Mouse (Mus musculus): ENCODE results near the gene Mars2.

Gene Mars2

DNA sequence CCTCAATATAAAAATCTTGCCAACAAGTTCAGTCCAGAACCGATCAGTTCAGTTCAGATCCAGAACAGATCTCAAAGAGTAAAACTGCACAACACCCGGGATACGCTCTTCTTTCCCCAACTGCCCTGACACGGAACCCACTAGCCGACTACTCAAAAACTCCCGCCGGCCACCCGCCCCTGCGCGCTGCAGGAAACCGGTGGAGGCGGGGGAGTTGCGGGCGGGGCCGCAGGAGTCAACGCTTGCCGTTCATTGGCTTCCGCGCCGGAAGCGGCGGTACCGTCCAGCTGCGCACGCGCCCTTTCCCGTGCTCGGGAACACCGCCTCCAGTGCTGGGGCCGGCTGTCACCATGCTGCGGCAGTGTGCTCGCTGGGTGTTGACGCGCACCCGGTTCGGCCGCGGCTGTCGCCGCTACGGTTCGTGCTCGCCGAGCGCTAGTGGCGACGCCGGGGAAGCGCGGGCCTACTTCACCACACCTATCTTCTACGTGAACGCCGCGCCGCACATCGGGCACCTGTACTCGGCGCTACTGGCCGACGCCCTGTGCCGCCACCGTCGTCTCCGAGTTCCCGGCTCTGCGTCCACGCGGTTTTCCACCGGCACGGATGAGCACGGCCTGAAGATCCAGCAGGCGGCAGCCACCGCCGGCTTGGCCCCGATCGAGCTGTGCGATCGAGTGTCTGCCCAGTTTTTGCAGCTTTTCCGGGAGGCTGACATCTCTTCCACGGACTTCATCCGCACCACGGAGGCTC, at the start of gene Mars2:
TSS of gene Mars2 (plus strand) at position 288 of the 753 bp plus-strand sequence.
- DNase-seq (ENCODE audit: low spot score in 2 of 2) = peak; percentile 98

DNA sequence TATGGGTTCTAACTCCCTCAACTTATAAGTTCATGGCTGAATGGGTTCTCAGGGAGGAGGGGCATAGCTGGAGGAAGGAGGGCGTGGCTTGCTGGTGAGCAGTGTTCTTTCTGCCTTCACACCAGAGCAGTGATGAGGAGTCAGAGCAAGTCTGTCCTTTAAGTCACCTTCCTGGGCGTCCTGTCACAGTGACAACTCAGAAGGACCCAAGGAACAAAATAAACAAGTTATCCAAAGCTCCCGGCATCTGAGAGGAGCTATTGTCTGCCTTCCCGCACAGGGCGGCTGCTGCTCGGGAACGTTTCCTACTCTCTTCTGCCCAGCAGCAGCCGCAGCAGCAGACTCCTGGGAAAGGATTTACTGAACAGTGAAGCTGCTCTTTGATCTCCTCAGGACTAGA, 45.0 kb upstream of the Mars2 start:
- DNase-seq (ENCODE audit: low spot score in 2 of 2) = no peak

DNA sequence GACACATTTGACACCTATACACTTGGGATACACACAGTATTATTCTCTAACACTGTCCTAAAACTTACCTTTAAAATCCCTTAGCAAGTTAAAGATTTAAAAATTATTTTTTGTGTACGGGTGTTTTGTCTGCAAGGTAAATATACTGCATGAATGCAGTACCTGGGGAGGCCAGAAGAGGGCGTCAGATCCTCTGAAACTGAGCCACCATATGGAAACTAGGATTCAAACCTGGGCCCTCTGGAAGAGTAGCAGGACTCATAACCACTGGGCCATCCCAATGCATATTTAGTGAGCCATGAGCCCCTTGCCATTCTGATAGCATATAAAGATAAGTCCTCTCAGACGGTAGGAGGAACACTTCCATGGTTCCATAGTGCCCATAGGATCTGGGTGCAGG, 44.2 kb upstream of the Mars2 start:
- no peak for DNase-seq (ENCODE audit: low spot score in 2 of 2)

- DNase-seq (ENCODE audit: low spot score in 2 of 2) = peak; percentile 52 to 56
These were observed 43.7 kb upstream of the Mars2 start for GRCm38 (mm10) chr1:55193316-55193715.

GRCm38 (mm10) chr1:55194064-55194915, 42.7 kb upstream of the Mars2 start:
- peak; percentile 32 to 39 for DNase-seq (ENCODE audit: low spot score in 2 of 2)

- DNase-seq (ENCODE audit: low spot score in 2 of 2) = no peak
These were observed 42.0 kb upstream of the Mars2 start for GRCm38 (mm10) chr1:55195021-55195420.

- no peak for DNase-seq (ENCODE audit: low spot score in 2 of 2)
These were observed 40.5 kb upstream of the Mars2 start for GRCm38 (mm10) chr1:55196327-55197003.

GRCm38 (mm10) chr1:55198719-55199118, 38.3 kb upstream of the Mars2 start:
- DNase-seq (ENCODE audit: low spot score in 2 of 2) = no peak

DNA sequence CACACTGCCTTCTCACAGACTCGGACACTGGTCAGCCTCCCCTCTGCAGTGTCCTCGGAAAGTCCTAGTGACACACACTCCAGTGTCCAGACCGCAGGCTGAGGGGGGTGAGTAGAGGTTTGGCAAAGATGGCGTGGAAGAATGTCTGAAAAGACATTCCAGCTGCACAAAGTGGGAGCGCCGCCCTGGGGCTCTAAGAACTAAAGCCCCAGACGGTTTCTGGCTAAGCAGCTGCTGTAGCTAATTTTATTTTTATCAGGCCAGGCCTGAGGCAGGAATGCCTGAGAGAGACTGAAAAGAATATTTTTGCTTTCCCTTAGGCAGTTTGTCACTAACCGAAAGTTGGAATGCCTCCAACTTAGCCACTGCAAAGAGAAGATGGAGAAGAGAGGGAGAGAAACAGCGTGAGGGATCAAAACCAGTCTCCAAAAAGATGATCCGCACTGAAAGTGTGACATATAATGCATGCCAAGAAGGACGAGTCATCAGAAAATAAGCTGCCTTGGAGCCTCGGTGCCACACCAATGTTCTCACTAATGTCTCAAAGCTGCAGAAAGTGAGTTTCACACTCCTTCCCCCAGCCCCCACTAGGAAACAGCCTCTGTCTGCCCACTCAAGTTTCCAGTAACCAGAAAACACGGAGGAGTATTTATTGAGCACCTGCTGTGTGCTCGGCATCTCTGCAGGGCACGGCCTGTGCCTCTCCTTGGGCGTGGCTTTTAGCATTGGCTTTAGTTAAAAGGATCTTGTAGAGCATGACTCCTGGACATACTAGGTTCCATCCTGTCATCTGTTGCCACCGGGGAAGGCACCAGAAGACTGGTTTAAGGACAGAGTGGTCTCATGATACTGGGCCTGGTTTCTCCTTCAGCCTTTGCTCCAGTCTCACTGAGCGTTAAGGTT, 34.9 kb upstream of the Mars2 start:
- DNase-seq (ENCODE audit: low spot score in 2 of 2) = peak; percentile 57 to 74

- peak in 1 of 2 experiments; percentile 34 for DNase-seq (ENCODE audit: low spot score in 2 of 2)
These were observed 31.1 kb upstream of the Mars2 start for GRCm38 (mm10) chr1:55205808-55206327.

DNA sequence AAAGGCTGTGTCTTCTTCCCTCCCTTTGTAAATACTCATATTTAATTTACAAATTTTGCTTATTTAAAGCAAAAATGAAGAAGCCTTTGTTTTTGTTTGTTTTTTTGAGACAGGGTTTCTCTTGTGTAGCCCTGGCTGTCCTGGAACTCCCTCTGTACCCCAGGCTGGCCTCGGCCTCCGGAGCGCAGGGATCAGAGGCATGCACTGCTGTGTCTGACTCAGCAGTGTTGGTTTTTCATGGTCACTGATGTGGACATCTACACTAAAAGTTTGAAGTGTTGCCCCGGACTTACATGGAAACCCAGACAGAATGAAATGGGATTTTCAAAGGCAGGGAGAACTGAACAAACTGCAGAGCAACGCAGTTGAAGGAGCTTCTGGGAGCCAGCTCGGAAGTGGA, 29.4 kb upstream of the Mars2 start:
- peak in 1 of 2 experiments; percentile 10 for DNase-seq (ENCODE audit: low spot score in 2 of 2)

- peak in 1 of 2 experiments; percentile 5 for DNase-seq (ENCODE audit: low spot score in 2 of 2)
These were observed 28.4 kb upstream of the Mars2 start for GRCm38 (mm10) chr1:55208500-55209140.

DNA sequence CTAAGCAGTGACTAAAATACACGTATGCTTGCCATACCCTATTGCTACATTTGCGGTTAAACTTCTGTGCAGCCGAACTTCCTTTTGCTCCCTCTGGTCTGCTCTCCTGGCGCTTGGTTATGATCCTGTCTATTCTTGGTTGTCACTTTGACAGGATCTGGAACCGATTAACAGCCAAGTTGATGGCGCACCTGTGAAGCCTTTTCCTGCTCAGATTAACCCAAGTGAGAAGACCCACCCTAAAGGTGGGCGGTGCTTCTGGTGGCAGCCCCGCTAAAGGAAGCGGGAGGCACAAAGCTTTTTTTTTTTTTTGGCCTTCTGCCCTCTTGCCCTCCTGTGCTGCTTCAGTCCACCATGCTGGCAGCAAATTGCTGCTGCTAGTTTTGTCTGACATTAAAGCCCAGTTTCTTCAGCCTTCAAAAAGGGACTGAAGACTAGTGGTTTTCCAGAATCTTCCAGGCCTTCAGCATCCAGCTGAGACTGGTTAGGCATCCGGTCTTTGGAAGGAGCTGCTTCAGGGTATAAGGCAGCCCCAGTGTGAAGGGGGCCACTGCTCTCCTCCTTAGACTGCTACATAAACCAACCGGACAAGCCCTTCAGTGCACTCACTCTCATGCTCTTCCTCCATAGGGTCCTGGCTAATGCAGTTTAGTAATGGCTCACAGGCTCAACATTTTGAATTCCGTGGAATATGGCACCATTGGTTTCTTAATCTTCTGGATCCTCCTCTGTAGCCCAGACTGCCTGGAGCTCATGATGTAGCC, 26.6 kb upstream of the Mars2 start:
- DNase-seq (ENCODE audit: low spot score in 2 of 2) = peak in 1 of 2 experiments; percentile 18

DNA sequence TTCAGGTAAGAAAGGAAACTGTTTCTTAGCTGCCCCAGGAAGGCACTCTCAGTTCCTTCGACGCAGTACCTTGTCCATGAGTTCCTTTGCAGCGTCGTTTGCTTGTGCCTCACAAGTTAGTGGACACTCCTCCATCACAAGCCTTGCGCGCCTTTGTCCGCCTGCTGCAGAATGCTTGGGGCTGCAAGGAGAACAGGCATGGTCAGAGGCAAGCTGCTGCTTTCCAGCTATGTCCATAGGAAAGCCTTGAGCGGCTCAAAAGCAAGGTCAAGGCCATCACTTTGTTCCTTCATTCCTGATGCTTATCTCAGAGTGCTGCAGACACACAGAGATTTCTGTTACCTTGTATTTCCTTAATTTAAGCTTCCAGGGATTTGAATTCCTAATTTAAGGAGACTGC, 25.9 kb upstream of the Mars2 start:
- DNase-seq (ENCODE audit: low spot score in 2 of 2) = peak in 1 of 2 experiments; percentile 6

DNA sequence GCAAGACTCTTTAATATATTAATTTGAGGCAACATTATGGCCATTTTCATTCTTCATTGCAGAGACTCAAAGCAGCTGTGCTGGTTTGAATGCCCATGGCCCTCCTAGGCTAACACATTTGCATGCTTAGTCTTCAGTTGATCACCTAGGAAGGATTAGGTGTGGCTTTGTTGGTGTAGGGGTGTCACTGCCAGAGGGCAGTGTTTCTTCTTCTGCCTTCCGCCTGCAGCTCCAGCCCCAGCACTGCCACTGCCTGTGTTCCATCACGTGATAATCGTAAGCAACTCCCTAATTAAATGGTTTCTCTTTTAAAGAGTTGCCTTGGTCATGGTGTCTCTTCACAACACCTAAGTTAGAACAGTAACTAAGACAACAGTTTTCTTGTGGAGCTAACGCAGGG, 24.2 kb upstream of the Mars2 start:
- no peak for DNase-seq (ENCODE audit: low spot score in 2 of 2)

- DNase-seq (ENCODE audit: low spot score in 2 of 2) = no peak
These were observed 23.5 kb upstream of the Mars2 start for GRCm38 (mm10) chr1:55213475-55213874.

DNA sequence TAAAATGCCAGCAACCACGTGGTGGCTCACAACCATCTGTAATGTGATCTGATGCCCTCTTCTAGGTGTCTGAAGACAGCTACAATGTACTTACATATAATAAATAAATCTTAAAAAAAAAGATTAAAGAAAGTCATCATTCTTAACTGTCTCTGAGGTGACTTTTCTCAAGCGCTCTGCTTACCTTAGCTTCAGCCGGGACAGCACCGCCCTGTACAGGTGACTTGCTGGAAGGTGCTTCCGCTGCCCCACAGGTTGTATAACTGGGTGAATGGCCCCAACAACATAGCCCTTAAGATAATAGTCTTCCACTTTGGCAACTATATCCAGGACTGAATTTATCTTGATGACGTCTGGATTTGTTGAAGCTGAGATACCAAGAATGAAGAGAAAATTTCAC, 23.0 kb upstream of the Mars2 start:
- DNase-seq (ENCODE audit: low spot score in 2 of 2) = peak in 1 of 2 experiments; percentile 2

DNA sequence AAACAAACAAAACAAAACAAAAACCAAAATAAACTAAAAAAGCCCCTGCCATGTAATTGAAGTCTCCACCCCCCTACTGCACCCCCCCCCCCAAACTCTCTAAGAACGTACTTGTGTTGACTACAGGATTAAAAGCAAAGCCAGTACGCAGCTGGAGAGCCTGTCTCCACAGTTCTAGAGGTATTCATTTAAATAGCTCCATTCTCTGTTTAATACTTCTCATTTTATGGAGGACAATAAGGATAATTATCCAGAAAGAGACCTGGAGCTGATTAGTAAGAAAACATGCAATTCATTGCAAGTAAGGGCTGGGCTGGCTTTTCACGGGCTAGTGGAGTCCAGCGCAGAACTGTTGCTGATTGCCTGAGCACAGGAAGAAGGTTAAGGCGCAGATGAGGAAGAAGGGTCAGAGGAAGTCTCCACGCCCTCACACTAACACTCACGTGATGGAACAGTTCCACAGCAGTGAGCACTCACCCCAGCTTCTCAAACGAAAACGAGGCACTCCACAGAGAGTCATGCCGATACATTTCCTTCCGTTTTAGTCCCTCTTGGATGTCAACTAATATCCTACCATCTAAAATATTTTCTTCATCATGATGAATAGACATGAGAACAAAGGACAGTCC, 21.7 kb upstream of the Mars2 start:
- no peak for DNase-seq (ENCODE audit: low spot score in 2 of 2)

DNA sequence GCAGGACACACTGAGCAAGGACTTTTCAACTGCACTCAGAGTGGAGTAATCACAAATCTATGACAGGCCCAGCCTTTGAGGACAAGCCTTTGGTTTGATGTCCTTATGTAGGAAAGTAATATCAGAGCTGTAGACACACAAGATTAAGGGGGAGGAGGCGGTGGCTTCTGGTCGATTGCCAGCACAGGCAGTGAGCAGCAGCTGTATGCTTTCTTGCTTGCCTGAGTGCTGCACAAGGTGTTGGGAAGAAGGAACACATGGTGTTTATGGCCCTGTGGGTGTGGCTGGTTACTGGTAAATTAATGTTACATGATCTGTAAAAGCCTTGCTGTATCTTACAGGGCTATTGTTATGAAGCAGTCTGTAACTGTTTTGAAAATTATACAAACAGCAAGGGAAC, 19.8 kb upstream of the Mars2 start:
- no peak for DNase-seq (ENCODE audit: low spot score in 2 of 2)
